Mouse (Mus musculus): Measurements from ENCODE around the gene Dph1. TPM values are rescaled to one million over a fixed set of nuclear protein-coding genes. Genes with fewer than 3 reads are reported as not detected.

Gene Dph1
- polyA plus RNA-seq, 1 experiment = 16.6 TPM

DNA sequence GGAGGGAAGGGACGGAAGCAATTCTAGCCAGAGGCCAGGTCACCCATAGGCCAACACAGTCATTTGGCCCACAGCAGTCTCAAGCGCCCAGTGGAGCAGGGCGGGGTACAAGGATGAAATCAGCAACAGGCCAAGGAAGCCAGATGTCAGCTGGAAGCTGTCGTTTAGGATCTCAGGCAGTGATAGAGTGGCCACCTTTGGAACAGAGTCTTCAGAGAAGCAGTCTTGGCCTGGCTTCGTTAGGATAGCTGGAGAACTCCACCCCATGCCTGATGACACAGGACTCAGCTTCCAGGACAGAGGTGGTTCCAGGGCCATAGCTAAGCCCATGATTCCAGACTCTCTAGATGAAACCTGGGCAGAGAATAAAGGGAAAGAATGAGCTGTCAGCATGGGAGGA, 50.6 kb downstream of the Dph1 start:
- Histone ChIP-seq H3K27me3 (ENCODE audit: control insufficient read depth, insufficient read depth, low read length, poor library complexity, severe bottlenecking) (no peaks in the 10 kb centered on the region), H3K36me3 (ENCODE audit: control insufficient read depth, insufficient read depth, low read length, poor library complexity, severe bottlenecking) (no peaks in the 10 kb centered on the region), H3K9me3 (replicated peaks; ENCODE audit: control insufficient read depth, insufficient read depth, low read length, poor library complexity, severe bottlenecking) (no peaks in the 10 kb centered on the region), H3K4me3 (ENCODE audit: low read depth, low read length) (no peak overlapping the region), H3K4me1 (ENCODE audit: control insufficient read depth, insufficient read depth, low read length) (no peaks in the 10 kb centered on the region), H3K27ac (ENCODE audit: insufficient read depth, low read length) (no peak overlapping the region), H3K9ac (ENCODE audit: low read depth, poor library complexity, severe bottlenecking) (no peak overlapping the region)
- TF ChIP-seq EP300 (IDR thresholded peaks at IDR 0.05; ENCODE audit: insufficient read depth, low read depth, low read length) = no peak
- no peak for TF ChIP-seq CTCF (IDR thresholded peaks at IDR 0.05; ENCODE audit: low read depth, low read length)
- TF ChIP-seq POLR2A (IDR thresholded peaks at IDR 0.05; ENCODE audit: insufficient read depth, low read length) = no peak

DNA sequence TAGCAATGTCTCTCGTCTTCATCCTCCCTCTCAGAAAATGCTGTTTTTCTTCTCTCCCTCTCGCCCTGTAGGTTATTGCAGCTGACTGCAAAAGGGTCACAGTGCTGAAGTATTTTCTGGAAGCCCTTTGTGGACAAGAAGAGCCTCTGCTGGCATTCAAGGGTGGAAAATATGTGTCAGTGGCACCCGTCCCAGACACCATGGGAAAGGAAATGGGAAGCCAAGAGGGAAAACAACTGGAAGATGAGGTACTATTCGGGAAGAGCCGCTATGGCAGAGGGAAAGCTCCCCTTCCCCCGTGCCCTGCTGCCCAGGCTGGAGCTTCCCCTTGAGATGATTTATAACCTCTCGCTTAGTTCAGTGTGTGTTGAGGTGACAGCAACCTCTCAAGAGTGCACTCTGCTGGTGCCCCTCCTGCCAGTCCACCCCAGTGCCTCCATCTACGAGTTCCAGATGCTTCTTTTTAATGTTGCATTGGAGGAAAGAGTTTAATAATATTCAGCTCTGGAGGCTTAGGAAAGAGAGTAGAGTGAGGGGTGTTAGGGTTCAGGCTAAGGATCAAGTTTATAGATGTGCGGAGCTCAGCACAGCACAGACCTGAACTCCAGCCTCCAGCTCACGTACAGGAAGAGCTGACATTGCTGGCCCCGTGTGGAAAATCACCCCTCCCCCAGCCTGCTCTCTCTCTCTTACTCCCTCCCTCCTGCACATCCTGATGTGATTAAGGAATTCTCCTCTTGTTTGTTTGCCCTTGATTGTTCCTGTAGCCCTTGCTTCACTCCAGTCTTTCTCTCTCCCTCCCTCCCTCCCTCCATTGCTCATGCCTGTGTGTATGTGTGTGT, 51.7 kb downstream of the Dph1 start:
- no peaks in the 10 kb centered on the region for H3K36me3 ChIP-seq (ENCODE audit: control insufficient read depth, insufficient read depth, low read length, poor library complexity, severe bottlenecking)
- no peak overlapping the region for H3K4me3 ChIP-seq (ENCODE audit: low read depth, low read length)
- TF ChIP-seq CTCF (IDR thresholded peaks at IDR 0.05; ENCODE audit: low read depth, low read length) (no peak), POLR2A (IDR thresholded peaks at IDR 0.05; ENCODE audit: insufficient read depth, low read length) (no peak), EP300 (IDR thresholded peaks at IDR 0.05; ENCODE audit: insufficient read depth, low read depth, low read length) (no peak)
- H3K27me3 ChIP-seq (ENCODE audit: control insufficient read depth, insufficient read depth, low read length, poor library complexity, severe bottlenecking) = no peaks in the 10 kb centered on the region
- no peaks in the 10 kb centered on the region for H3K4me1 ChIP-seq (ENCODE audit: control insufficient read depth, insufficient read depth, low read length)
- H3K9ac ChIP-seq (ENCODE audit: low read depth, poor library complexity, severe bottlenecking) = no peak overlapping the region
- H3K9me3 ChIP-seq (replicated peaks; ENCODE audit: control insufficient read depth, insufficient read depth, low read length, poor library complexity, severe bottlenecking) = no peaks in the 10 kb centered on the region
- H3K27ac ChIP-seq (ENCODE audit: insufficient read depth, low read length) = no peak overlapping the region

DNA sequence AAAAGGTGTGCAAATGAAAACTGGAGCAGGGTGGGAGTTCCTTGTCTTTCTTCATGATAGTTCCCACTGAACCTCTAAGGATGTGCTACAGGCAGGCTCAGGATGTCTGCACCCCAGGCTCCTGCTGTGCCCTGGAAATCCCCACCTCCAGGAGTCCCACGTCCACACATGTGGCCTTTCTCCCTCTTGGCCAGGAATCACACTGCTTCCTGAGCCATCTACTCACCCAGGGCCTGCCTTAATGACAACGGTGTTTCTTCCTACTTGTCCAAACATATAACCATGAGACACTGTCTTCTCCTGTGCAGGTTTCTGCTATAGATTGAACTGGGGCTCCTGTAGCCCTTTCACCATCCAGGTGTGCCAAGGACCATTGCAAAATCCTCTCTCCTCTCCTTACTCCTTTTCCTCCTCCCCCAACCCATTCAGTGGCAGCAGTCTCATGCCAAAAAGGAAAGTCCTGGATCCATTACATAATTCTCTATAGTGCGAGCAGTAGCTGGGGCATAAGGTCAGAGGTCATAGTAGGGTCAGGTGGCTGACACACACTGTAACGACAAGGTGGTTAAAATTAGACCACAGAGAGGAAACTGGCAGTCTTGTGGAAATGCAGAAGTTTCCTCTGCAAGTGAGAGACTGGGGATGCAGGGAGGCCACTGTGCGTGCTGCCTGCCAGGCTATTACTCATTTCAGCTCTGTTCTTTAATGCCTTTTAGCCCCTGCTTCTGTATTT, 54.2 kb downstream of the Dph1 start:
- H3K9me3 ChIP-seq (replicated peaks; ENCODE audit: control insufficient read depth, insufficient read depth, low read length, poor library complexity, severe bottlenecking) = no peaks in the 10 kb centered on the region
- no peak overlapping the region for H3K9ac ChIP-seq (ENCODE audit: low read depth, poor library complexity, severe bottlenecking)
- TF ChIP-seq CTCF (IDR thresholded peaks at IDR 0.05; ENCODE audit: low read depth, low read length) = no peak
- no peak for TF ChIP-seq POLR2A (IDR thresholded peaks at IDR 0.05; ENCODE audit: insufficient read depth, low read length)
- TF ChIP-seq EP300 (IDR thresholded peaks at IDR 0.05; ENCODE audit: insufficient read depth, low read depth, low read length) = no peak
- no peaks in the 10 kb centered on the region for H3K4me1 ChIP-seq (ENCODE audit: control insufficient read depth, insufficient read depth, low read length)
- H3K4me3 ChIP-seq (ENCODE audit: low read depth, low read length) = no peak overlapping the region
- no peaks in the 10 kb centered on the region for H3K27me3 ChIP-seq (ENCODE audit: control insufficient read depth, insufficient read depth, low read length, poor library complexity, severe bottlenecking)
- no peak overlapping the region for H3K27ac ChIP-seq (ENCODE audit: insufficient read depth, low read length)
- no peaks in the 10 kb centered on the region for H3K36me3 ChIP-seq (ENCODE audit: control insufficient read depth, insufficient read depth, low read length, poor library complexity, severe bottlenecking)

DNA sequence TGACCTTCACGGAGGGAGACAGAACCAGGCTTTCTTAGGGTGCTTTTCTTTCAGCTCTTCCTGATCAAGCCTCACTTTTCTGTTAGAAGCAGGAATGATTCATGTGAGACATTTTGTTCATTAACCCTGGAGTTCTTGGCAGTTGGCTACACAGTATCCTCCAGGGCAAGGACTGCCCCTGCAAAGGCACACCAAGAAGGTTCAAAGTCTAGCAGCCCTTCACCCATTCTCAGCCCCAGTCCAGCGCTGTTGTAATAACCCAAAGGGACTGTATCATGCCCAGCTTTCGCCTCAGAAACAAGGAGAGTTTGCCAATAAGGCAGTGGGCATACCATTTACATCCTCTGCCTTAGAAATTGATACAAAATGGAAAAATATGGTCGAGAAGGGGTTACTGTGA, 55.7 kb downstream of the Dph1 start:
- Histone ChIP-seq H3K4me1 (ENCODE audit: control insufficient read depth, insufficient read depth, low read length) (no peaks in the 10 kb centered on the region), H3K36me3 (ENCODE audit: control insufficient read depth, insufficient read depth, low read length, poor library complexity, severe bottlenecking) (no peaks in the 10 kb centered on the region), H3K27ac (ENCODE audit: insufficient read depth, low read length) (no peak overlapping the region), H3K4me3 (ENCODE audit: low read depth, low read length) (no peak overlapping the region), H3K9me3 (replicated peaks; ENCODE audit: control insufficient read depth, insufficient read depth, low read length, poor library complexity, severe bottlenecking) (no peaks in the 10 kb centered on the region), H3K9ac (ENCODE audit: low read depth, poor library complexity, severe bottlenecking) (no peak overlapping the region), H3K27me3 (ENCODE audit: control insufficient read depth, insufficient read depth, low read length, poor library complexity, severe bottlenecking) (no peaks in the 10 kb centered on the region)
- TF ChIP-seq CTCF (IDR thresholded peaks at IDR 0.05; ENCODE audit: low read depth, low read length) (no peak), POLR2A (IDR thresholded peaks at IDR 0.05; ENCODE audit: insufficient read depth, low read length) (no peak), EP300 (IDR thresholded peaks at IDR 0.05; ENCODE audit: insufficient read depth, low read depth, low read length) (no peak)

DNA sequence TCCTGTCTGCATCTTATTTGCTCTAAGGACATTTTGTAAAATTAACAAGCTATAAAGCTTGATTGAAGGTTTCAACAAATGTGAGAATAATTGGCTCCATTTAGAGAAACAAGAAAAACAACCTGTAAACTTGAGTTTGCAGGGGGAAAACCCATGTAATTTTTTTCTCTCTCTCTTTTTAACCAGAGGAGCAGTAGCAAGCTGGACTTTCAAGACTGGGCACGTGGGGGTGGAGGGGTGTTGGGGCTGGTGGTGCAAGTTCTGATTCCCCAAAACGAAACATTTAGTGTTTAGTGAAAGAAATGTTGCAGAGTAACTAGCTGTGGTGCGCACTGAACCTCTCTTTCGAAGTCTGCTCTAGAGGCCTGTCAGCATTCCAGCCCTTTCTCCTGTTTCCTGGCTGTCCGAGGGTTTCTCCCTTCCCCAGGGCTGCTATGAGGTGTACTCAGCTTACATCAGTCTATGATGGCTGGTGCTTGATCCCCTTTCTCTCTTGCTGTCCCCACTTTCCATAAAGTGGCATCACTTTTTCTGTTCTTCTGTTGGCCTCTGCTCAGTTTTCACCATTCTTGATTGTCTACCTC, 56.5 kb downstream of the Dph1 start:
- TF ChIP-seq POLR2A (IDR thresholded peaks at IDR 0.05; ENCODE audit: insufficient read depth, low read length) (no peak), EP300 (IDR thresholded peaks at IDR 0.05; ENCODE audit: insufficient read depth, low read depth, low read length) (no peak), CTCF (IDR thresholded peaks at IDR 0.05; ENCODE audit: low read depth, low read length) (no peak)
- H3K4me3 ChIP-seq (ENCODE audit: low read depth, low read length) = no peak overlapping the region
- no peaks in the 10 kb centered on the region for H3K9me3 ChIP-seq (replicated peaks; ENCODE audit: control insufficient read depth, insufficient read depth, low read length, poor library complexity, severe bottlenecking)
- no peak overlapping the region for H3K9ac ChIP-seq (ENCODE audit: low read depth, poor library complexity, severe bottlenecking)
- no peaks in the 10 kb centered on the region for H3K36me3 ChIP-seq (ENCODE audit: control insufficient read depth, insufficient read depth, low read length, poor library complexity, severe bottlenecking)
- H3K27me3 ChIP-seq (ENCODE audit: control insufficient read depth, insufficient read depth, low read length, poor library complexity, severe bottlenecking) = no peaks in the 10 kb centered on the region
- H3K4me1 ChIP-seq (ENCODE audit: control insufficient read depth, insufficient read depth, low read length) = no peaks in the 10 kb centered on the region
- no peak overlapping the region for H3K27ac ChIP-seq (ENCODE audit: insufficient read depth, low read length)
